Mouse (Mus musculus) C2C12 (cell line): ENCODE data around the gene Iqck. TPM values are rescaled to one million over a fixed set of nuclear protein-coding genes. Genes with fewer than 3 reads are reported as not detected.
A peak's percentile ranks its signal among the peaks of the same experiment; 100 is the strongest.

Source experiments
- H3K27me3 ChIP-seq: one replicate; pipeline ENCODE4 v1.6.1; 2011; ENCODE audit not compliant: control insufficient read depth, insufficient read depth, insufficient read length
- H3K36me3 ChIP-seq: one replicate; pipeline ENCODE4 v1.6.1; 2011; ENCODE audit not compliant: control insufficient read depth, insufficient read depth
- H3K4me3 ChIP-seq: one replicate; pipeline ENCODE4 v1.5.1; 2011; ENCODE audit warnings: mild to moderate bottlenecking, control low read depth; ENCODE audit not compliant: poor library complexity, insufficient read depth, severe bottlenecking
- H3K79me2 ChIP-seq: one replicate; pipeline ENCODE4 v1.6.1; 2011; ENCODE audit not compliant: control insufficient read depth, insufficient read depth
- H3K79me3 ChIP-seq: one replicate; pipeline ENCODE4 v1.6.1; 2011; ENCODE audit warnings: low read depth, control low read depth
- H3ac ChIP-seq: one replicate; pipeline ENCODE3; 2011; ENCODE audit warnings: low read depth; ENCODE audit not compliant: control insufficient read depth, insufficient read length
- CEBPB ChIP-seq: IDR thresholded peaks from one replicate; pipeline ENCODE4 v1.6.1; 2011; ENCODE audit warnings: low read depth, mild to moderate bottlenecking, control low read depth, moderate library complexity
- CTCF ChIP-seq: IDR thresholded peaks from one replicate; pipeline ENCODE4 v1.5.1; 2011; ENCODE audit not compliant: control insufficient read depth, insufficient read depth, insufficient read length
- FOSL1 ChIP-seq: IDR thresholded peaks from one replicate; pipeline ENCODE4 v1.8.0; 2011; ENCODE audit warnings: mild to moderate bottlenecking, low read length; ENCODE audit not compliant: poor library complexity, insufficient read depth, severe bottlenecking
- MAX ChIP-seq: IDR thresholded peaks from one replicate; pipeline ENCODE4 v1.6.1; 2011; ENCODE audit warnings: mild to moderate bottlenecking, control low read depth
- MYOD1 ChIP-seq: IDR thresholded peaks from one replicate; pipeline ENCODE4 v1.6.1; 2011; ENCODE audit warnings: low read depth; ENCODE audit not compliant: control insufficient read depth, insufficient read length
- MYOG ChIP-seq: IDR thresholded peaks from one replicate; pipeline ENCODE4 v1.6.1; 2011; ENCODE audit not compliant: control insufficient read depth, insufficient read length; ENCODE audit errors: extremely low read depth
- USF1 ChIP-seq: IDR thresholded peaks from one replicate; pipeline ENCODE4 v1.6.1; 2011; ENCODE audit warnings: low read depth, mild to moderate bottlenecking, control low read depth, moderate library complexity
- polyA plus RNA-seq: library from polyadenylated mRNA; unstranded; fragments of >200 nt; fragmentation: generic; extraction: Trizol; gene quantifications from one replicate; pipeline ENCODE4 v1.2.1, GENCODE M21; 2012; ENCODE audit warnings: missing spikeins

The Iqck gene
- polyA plus RNA-seq, 1 experiment: 0.53 TPM

GRCm38 (mm10) chr7:118949749-118950148 is 94.2 kb downstream of the Iqck start:
- Histone ChIP-seq H3K4me3 (no peak overlapping the region), H3K79me3 (no peaks in the 10 kb centered on the region), H3K27me3 (no peaks in the 10 kb centered on the region), H3K36me3 (no peaks in the 10 kb centered on the region), H3K79me2 (no peaks in the 10 kb centered on the region), H3ac (no peak overlapping the region)
- TF ChIP-seq CTCF (no peak), MYOG (no peak), USF1 (no peak), MAX (no peak), FOSL1 (no peak), CEBPB (no peak), MYOD1 (no peak)

- no peaks in the 10 kb centered on the region for H3K27me3 ChIP-seq
- H3K36me3 ChIP-seq: no peaks in the 10 kb centered on the region
- H3ac ChIP-seq: no peak overlapping the region
- TF ChIP-seq FOSL1 (no peak), CTCF (no peak), USF1 (no peak), MAX (no peak)
- H3K4me3 ChIP-seq: no peak overlapping the region
- H3K79me3 ChIP-seq: no peaks in the 10 kb centered on the region
- no peaks in the 10 kb centered on the region for H3K79me2 ChIP-seq
Measured at GRCm38 (mm10) chr7:118953626-118954282, 98.2 kb downstream of the Iqck start.

GRCm38 (mm10) chr7:118954968-118955367 is 99.4 kb downstream of the Iqck start:
- TF ChIP-seq FOSL1 (no peak), USF1 (peak; percentile 81), MYOD1 (no peak)
- H3K4me3 ChIP-seq: no peak overlapping the region
- H3K79me2 ChIP-seq: no peaks in the 10 kb centered on the region
- no peaks in the 10 kb centered on the region for H3K36me3 ChIP-seq
- no peak overlapping the region for H3ac ChIP-seq
- no peaks in the 10 kb centered on the region for H3K27me3 ChIP-seq
- H3K79me3 ChIP-seq: no peaks in the 10 kb centered on the region

GRCm38 (mm10) chr7:118956616-118957246 is 101.2 kb downstream of the Iqck start:
- H3K4me3 ChIP-seq: no peak overlapping the region
- H3K36me3 ChIP-seq: no peaks in the 10 kb centered on the region
- no peak overlapping the region for H3ac ChIP-seq
- no peaks in the 10 kb centered on the region for H3K79me3 ChIP-seq
- no peaks in the 10 kb centered on the region for H3K27me3 ChIP-seq
- no peak for TF ChIP-seq USF1
- no peak for TF ChIP-seq CTCF
- no peak for TF ChIP-seq MYOG
- no peaks in the 10 kb centered on the region for H3K79me2 ChIP-seq

GRCm38 (mm10) chr7:118959209-118959608 is 103.7 kb downstream of the Iqck start:
- H3K79me3 ChIP-seq: no peaks in the 10 kb centered on the region
- no peak overlapping the region for H3ac ChIP-seq
- H3K4me3 ChIP-seq: no peak overlapping the region
- H3K36me3 ChIP-seq: no peaks in the 10 kb centered on the region
- TF ChIP-seq USF1 (no peak), MYOG (no peak), FOSL1 (no peak), MAX (no peak), CEBPB (no peak), CTCF (no peak), MYOD1 (no peak)
- H3K27me3 ChIP-seq: no peaks in the 10 kb centered on the region
- H3K79me2 ChIP-seq: no peaks in the 10 kb centered on the region

GRCm38 (mm10) chr7:118964777-118965176 is 109.2 kb downstream of the Iqck start:
- H3ac ChIP-seq: no peak overlapping the region
- H3K36me3 ChIP-seq: no peaks in the 10 kb centered on the region
- no peak for TF ChIP-seq CEBPB
- no peak for TF ChIP-seq CTCF
- no peak for TF ChIP-seq MAX
- TF ChIP-seq USF1: no peak
- TF ChIP-seq MYOG: no peak
- no peak for TF ChIP-seq MYOD1
- no peak for TF ChIP-seq FOSL1
- H3K27me3 ChIP-seq: no peaks in the 10 kb centered on the region
- H3K79me3 ChIP-seq: no peaks in the 10 kb centered on the region
- no peaks in the 10 kb centered on the region for H3K79me2 ChIP-seq
- no peak overlapping the region for H3K4me3 ChIP-seq
